Mouse (Mus musculus): ENCODE data around the gene Osbpl10. TPM values are rescaled to one million over a fixed set of nuclear protein-coding genes. Genes with fewer than 3 reads are reported as not detected.

The Osbpl10 gene
- polyA plus RNA-seq, 1 experiment from 2014 or later = 0.07 TPM

DNA sequence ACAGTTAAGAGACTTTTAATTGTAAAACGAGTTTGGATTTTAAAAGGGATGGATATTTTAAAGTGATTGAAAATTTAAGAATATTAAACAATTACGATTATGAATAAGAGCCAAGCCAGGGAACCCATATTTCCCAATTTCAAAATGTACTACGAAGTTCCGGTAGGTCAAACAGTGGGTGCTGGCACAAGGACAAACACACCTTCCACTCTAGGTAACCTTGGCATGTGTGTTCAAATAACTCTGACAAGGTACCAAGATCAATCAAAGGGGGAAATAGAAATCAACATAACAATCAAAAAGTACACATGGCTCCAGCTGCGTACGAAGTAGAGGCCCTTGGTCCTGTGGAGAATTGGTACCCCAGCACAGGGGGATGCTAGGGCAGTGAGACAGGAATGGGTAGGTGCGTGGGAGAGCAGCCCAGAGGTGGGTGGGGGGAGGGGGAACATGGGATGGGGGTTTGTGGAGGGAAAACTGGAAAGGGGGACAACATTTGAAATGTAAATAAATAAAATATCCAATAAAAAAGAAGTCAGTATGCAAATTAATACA is 294.8 kb downstream of the Osbpl10 start:
- no peak overlapping the region for H3K27ac ChIP-seq (ENCODE audit: low read depth)
- H3K36me3 ChIP-seq (replicated peaks; ENCODE audit: insufficient read depth, low read length) = peaks cover 25% of the 10 kb centered on the region
- H3K9me3 ChIP-seq (ENCODE audit: low read length) = no peaks in the 10 kb centered on the region
- no peak overlapping the region for H3K4me3 ChIP-seq (ENCODE audit: low read depth, low read length)
- no peak for DNase-seq
- 75% methylated on average over 7 of the region's 7 CpGs for WGBS (ENCODE audit: insufficient replicate concordance)
- ATAC-seq = peak; percentile 52
- peaks cover 3% of the 10 kb centered on the region; the same call in 1 of the 2 replicates for H3K4me1 ChIP-seq (ENCODE audit: insufficient read depth)
- no peaks in the 10 kb centered on the region for H3K27me3 ChIP-seq (ENCODE audit: insufficient read depth, low read length)
- H3K9ac ChIP-seq (replicated peaks) = no peak overlapping the region
- TF ChIP-seq CTCF (IDR thresholded peaks at IDR 0.05; ENCODE audit: low read depth) (no peak), EP300 (IDR thresholded peaks at IDR 0.05; ENCODE audit: low read depth) (no peak)
- no peak overlapping the region for H3K4me2 ChIP-seq (ENCODE audit: low read depth, low read length)

DNA sequence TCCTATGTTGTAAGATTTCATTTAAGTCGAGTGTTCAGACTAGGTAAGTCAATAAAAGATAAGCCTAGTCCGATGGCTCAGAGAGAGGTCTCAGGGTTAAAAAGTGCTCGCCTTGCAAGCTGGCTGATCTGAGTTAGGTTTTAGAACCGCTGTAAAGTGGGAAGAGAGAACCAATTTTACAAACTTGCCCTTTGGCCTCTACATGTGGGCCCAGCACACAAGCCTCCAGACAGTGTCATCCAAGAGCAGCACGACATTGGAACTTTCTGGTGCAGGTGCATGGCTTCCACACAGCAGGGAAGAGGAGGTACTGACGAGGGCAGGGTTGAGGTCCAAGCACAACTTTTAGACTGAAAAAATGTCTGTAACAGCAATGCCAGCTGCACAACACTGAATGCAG is 296.4 kb downstream of the Osbpl10 start:
- DNase-seq (no peak), ATAC-seq (peak; percentile 35)
- no peaks in the 10 kb centered on the region for H3K27me3 ChIP-seq (ENCODE audit: insufficient read depth, low read length)
- no peak overlapping the region for H3K27ac ChIP-seq (ENCODE audit: low read depth)
- no peaks in the 10 kb centered on the region for H3K9me3 ChIP-seq (ENCODE audit: low read length)
- no peak overlapping the region for H3K4me2 ChIP-seq (ENCODE audit: low read depth, low read length)
- no peak overlapping the region for H3K4me3 ChIP-seq (ENCODE audit: low read depth, low read length)
- H3K9ac ChIP-seq (replicated peaks) = no peak overlapping the region
- peaks cover 37% of the 10 kb centered on the region for H3K36me3 ChIP-seq (replicated peaks; ENCODE audit: insufficient read depth, low read length)
- H3K4me1 ChIP-seq (ENCODE audit: insufficient read depth) = peaks cover 3% of the 10 kb centered on the region; the same call in 1 of the 2 replicates
- 66% methylated on average over 6 of the region's 6 CpGs for WGBS (ENCODE audit: insufficient replicate concordance)
- TF ChIP-seq EP300 (IDR thresholded peaks at IDR 0.05; ENCODE audit: low read depth) (no peak), CTCF (IDR thresholded peaks at IDR 0.05; ENCODE audit: low read depth) (no peak)

DNA sequence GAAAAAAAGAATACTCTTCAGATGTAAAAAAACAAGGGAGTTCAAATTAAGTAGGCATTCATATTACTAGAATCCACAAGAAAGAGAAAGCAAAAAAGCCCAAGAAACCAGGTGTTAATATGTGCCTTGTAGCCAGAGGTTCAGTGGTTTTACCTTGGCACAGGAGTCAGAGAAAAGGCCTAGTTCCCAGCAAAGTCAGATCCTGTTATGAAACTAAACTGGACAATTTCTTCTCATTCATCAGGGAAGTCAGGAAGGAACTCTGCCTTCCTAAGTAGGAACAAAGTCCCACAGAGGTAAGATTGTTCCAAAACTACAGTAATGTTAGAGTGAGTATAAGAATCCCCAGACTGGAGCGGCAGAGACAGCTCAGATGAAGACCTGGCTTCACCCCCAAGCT is 300.3 kb downstream of the Osbpl10 start:
- no peak for TF ChIP-seq EP300 (IDR thresholded peaks at IDR 0.05; ENCODE audit: low read depth)
- no peak for TF ChIP-seq CTCF (IDR thresholded peaks at IDR 0.05; ENCODE audit: low read depth)
- H3K27ac ChIP-seq (ENCODE audit: low read depth) = no peak overlapping the region
- H3K9me3 ChIP-seq (ENCODE audit: low read length) = no peaks in the 10 kb centered on the region
- H3K36me3 ChIP-seq (replicated peaks; ENCODE audit: insufficient read depth, low read length) = peaks cover 33% of the 10 kb centered on the region
- ATAC-seq (no peak), DNase-seq (no peak)
- no peak overlapping the region for H3K4me3 ChIP-seq (ENCODE audit: low read depth, low read length)
- H3K4me2 ChIP-seq (ENCODE audit: low read depth, low read length) = no peak overlapping the region
- 98% methylated on average over 1 of the region's 1 CpGs for WGBS (ENCODE audit: insufficient replicate concordance)
- H3K27me3 ChIP-seq (ENCODE audit: insufficient read depth, low read length) = no peaks in the 10 kb centered on the region
- no peak overlapping the region for H3K9ac ChIP-seq (replicated peaks)
- peaks cover 6% of the 10 kb centered on the region; the same call in 1 of the 2 replicates for H3K4me1 ChIP-seq (ENCODE audit: insufficient read depth)

Other genes with a start within 250 kb of the Osbpl10 start
- gene Cmtm6, start 247.5 kb upstream of the Osbpl10 start, polyA plus RNA-seq (2015; fragmentation: Nextera tagmentation; extraction: Ambion mirVana) = 27.7 and 30.1 TPM in 2 replicates
- gene Cmtm7, start 196.7 kb upstream of the Osbpl10 start, polyA plus RNA-seq (2015; fragmentation: Nextera tagmentation; extraction: Ambion mirVana) = 57.7 and 58.2 TPM in 2 replicates
- 109 and 110 TPM in 2 replicates for gene Cmtm8, start 134.4 kb upstream of the Osbpl10 start, polyA plus RNA-seq (2015; fragmentation: Nextera tagmentation; extraction: Ambion mirVana)
- gene Gpd1l, start 44.6 kb upstream of the Osbpl10 start, polyA plus RNA-seq (2015; fragmentation: Nextera tagmentation; extraction: Ambion mirVana) = 6.8 and 7.0 TPM in 2 replicates
- 300 and 353 TPM in 2 replicates for gene Rps27rt, start 4.2 kb downstream of the Osbpl10 start, polyA plus RNA-seq (2015; fragmentation: Nextera tagmentation; extraction: Ambion mirVana)

Data from liver, postnatal 0 days (tissue).